Mouse (Mus musculus) heart, adult 2 months (tissue): ENCODE data around the gene Mpp2.
A peak's percentile ranks its signal among the peaks of the same experiment; 100 is the strongest.

ENCODE experiments used
- CTCF ChIP-seq: fragments of 200-600 bp; IDR thresholded peaks from 2 replicates; pipeline ENCODE4 v1.8.1; 2022; ENCODE audit warnings: antibody characterized with exemption, mild to moderate bottlenecking, moderate library complexity
- EP300 ChIP-seq: fragments of 200-500 bp; IDR thresholded peaks from 2 replicates; pipeline ENCODE4 v1.6.1; 2011; ENCODE audit warnings: low read depth, low read length, control low read depth; ENCODE audit not compliant: insufficient read depth
- POLR2A ChIP-seq: fragments of 200-500 bp; IDR thresholded peaks from 2 replicates; pipeline ENCODE4 v1.6.1; 2011; ENCODE audit warnings: mild to moderate bottlenecking, low read depth, low read length, control low read depth; ENCODE audit not compliant: insufficient read depth

- no peak for TF ChIP-seq CTCF
- peak; percentile 62 for TF ChIP-seq POLR2A
- TF ChIP-seq EP300: no peak
These were observed at the start of gene Mpp2 for GRCm38 (mm10) chr11:102087931-102088898.
